Mouse (Mus musculus): ENCODE data around the gene Spns2. TPM values are rescaled to one million over a fixed set of nuclear protein-coding genes. Genes with fewer than 3 reads are reported as not detected.

Spns2 gene
- polyA plus RNA-seq, 2 experiments = 3.8 to 8.6 TPM

GRCm38 (mm10) chr11:72532890-72533289 lies 43.2 kb upstream of the Spns2 start:
- TF ChIP-seq EP300 (IDR thresholded peaks at IDR 0.05; ENCODE audit: low read depth) (no peak), CTCF (IDR thresholded peaks at IDR 0.05; ENCODE audit: low read depth) (no peak)
- no peaks in the 10 kb centered on the region for H3K9me3 ChIP-seq (ENCODE audit: control insufficient read depth, low read length)
- DNase-seq (ENCODE audit: low read depth in 3 of 3, low spot score in 3 of 3) = no peak
- 58% methylated on average over 3 of the region's 3 CpGs for WGBS (ENCODE audit: insufficient replicate concordance)
- no peak for ATAC-seq (ENCODE audit: insufficient read depth)
- H3K27me3 ChIP-seq (ENCODE audit: control insufficient read depth, insufficient read depth, low read length) = no peaks in the 10 kb centered on the region
- no peak overlapping the region for H3K4me3 ChIP-seq (ENCODE audit: insufficient read depth in 1 of 2, low read depth in 2 of 2, low read length in 2 of 2)
- no peak overlapping the region for H3K4me2 ChIP-seq (ENCODE audit: low read depth)
- H3K27ac ChIP-seq = no peak overlapping the region
- H3K9ac ChIP-seq (replicated peaks) = no peak overlapping the region
- H3K36me3 ChIP-seq (replicated peaks; ENCODE audit: control insufficient read depth, insufficient read depth, low read depth) = no peaks in the 10 kb centered on the region
- H3K4me1 ChIP-seq (replicated peaks; ENCODE audit: control insufficient read depth in 2 of 2, insufficient read depth in 2 of 2, low read length in 1 of 2) = peaks cover 2 to 4% of the 10 kb centered on the region in 2 experiments; a peak in 2 of 4 replicates

GRCm38 (mm10) chr11:72531632-72532031 lies 41.9 kb upstream of the Spns2 start:
- Histone ChIP-seq H3K9ac (replicated peaks) (no peak overlapping the region), H3K36me3 (replicated peaks; ENCODE audit: control insufficient read depth, insufficient read depth, low read depth) (no peaks in the 10 kb centered on the region), H3K9me3 (ENCODE audit: control insufficient read depth, low read length) (no peaks in the 10 kb centered on the region), H3K4me2 (ENCODE audit: low read depth) (no peak overlapping the region), H3K27ac (no peak overlapping the region), H3K4me3 (ENCODE audit: insufficient read depth in 1 of 2, low read depth in 2 of 2, low read length in 2 of 2) (no peak overlapping the region), H3K4me1 (replicated peaks; ENCODE audit: control insufficient read depth in 2 of 2, insufficient read depth in 2 of 2, low read length in 1 of 2) (no peaks in the 10 kb centered on the region), H3K27me3 (ENCODE audit: control insufficient read depth, insufficient read depth, low read length) (no peaks in the 10 kb centered on the region)
- TF ChIP-seq EP300 (IDR thresholded peaks at IDR 0.05; ENCODE audit: low read depth) (no peak), CTCF (IDR thresholded peaks at IDR 0.05; ENCODE audit: low read depth) (peak; percentile 37; the same call in 1 of the 2 replicates)
- no peak for DNase-seq (ENCODE audit: low read depth in 3 of 3, low spot score in 3 of 3)
- ATAC-seq (ENCODE audit: insufficient read depth) = no peak
- WGBS (ENCODE audit: insufficient replicate concordance) = 69% methylated on average over 1 of the region's 1 CpGs

- no peaks in the 10 kb centered on the region for H3K4me1 ChIP-seq (replicated peaks; ENCODE audit: control insufficient read depth in 2 of 2, insufficient read depth in 2 of 2, low read length in 1 of 2)
- no peak overlapping the region for H3K27ac ChIP-seq
- H3K9me3 ChIP-seq (ENCODE audit: control insufficient read depth, low read length) = no peaks in the 10 kb centered on the region
- H3K27me3 ChIP-seq (ENCODE audit: control insufficient read depth, insufficient read depth, low read length) = no peaks in the 10 kb centered on the region
- TF ChIP-seq EP300 (IDR thresholded peaks at IDR 0.05; ENCODE audit: low read depth) (no peak), CTCF (IDR thresholded peaks at IDR 0.05; ENCODE audit: low read depth) (no peak)
- H3K9ac ChIP-seq (replicated peaks) = no peak overlapping the region
- ATAC-seq (ENCODE audit: insufficient read depth) (no peak), DNase-seq (ENCODE audit: low read depth in 3 of 3, low spot score in 3 of 3) (no peak)
- no peak overlapping the region for H3K4me2 ChIP-seq (ENCODE audit: low read depth)
- 66% methylated on average over 5 of the region's 5 CpGs for whole genome bisulfite sequencing (ENCODE audit: insufficient replicate concordance)
- H3K36me3 ChIP-seq (replicated peaks; ENCODE audit: control insufficient read depth, insufficient read depth, low read depth) = no peaks in the 10 kb centered on the region
- H3K4me3 ChIP-seq (ENCODE audit: insufficient read depth in 1 of 2, low read depth in 2 of 2, low read length in 2 of 2) = no peak overlapping the region
These were observed 41.4 kb upstream of the Spns2 start for GRCm38 (mm10) chr11:72531144-72531543.

GRCm38 (mm10) chr11:72526190-72526589 lies 36.5 kb upstream of the Spns2 start:
- WGBS (ENCODE audit: insufficient replicate concordance) = 69% methylated on average over 4 of the region's 4 CpGs
- DNase-seq (ENCODE audit: low read depth in 3 of 3, low spot score in 3 of 3) = no peak

GRCm38 (mm10) chr11:72523711-72524110 lies 34.0 kb upstream of the Spns2 start:
- Histone ChIP-seq H3K4me3 (ENCODE audit: insufficient read depth in 1 of 2, low read depth in 2 of 2, low read length in 2 of 2) (no peak overlapping the region), H3K27ac (no peak overlapping the region), H3K9me3 (ENCODE audit: control insufficient read depth, low read length) (no peaks in the 10 kb centered on the region), H3K9ac (replicated peaks) (no peak overlapping the region), H3K27me3 (ENCODE audit: control insufficient read depth, insufficient read depth, low read length) (no peaks in the 10 kb centered on the region), H3K36me3 (replicated peaks; ENCODE audit: control insufficient read depth, insufficient read depth, low read depth) (no peaks in the 10 kb centered on the region), H3K4me2 (ENCODE audit: low read depth) (no peak overlapping the region), H3K4me1 (replicated peaks; ENCODE audit: control insufficient read depth in 2 of 2, insufficient read depth in 2 of 2, low read length in 1 of 2) (no peaks in the 10 kb centered on the region)
- 47% methylated on average over 4 of the region's 4 CpGs for WGBS (ENCODE audit: insufficient replicate concordance)
- DNase-seq (ENCODE audit: low read depth in 3 of 3, low spot score in 3 of 3) (no peak), ATAC-seq (ENCODE audit: insufficient read depth) (no peak)
- TF ChIP-seq EP300 (IDR thresholded peaks at IDR 0.05; ENCODE audit: low read depth) = no peak
- no peak for TF ChIP-seq CTCF (IDR thresholded peaks at IDR 0.05; ENCODE audit: low read depth)

More at GRCm38 (mm10) chr11:72526190-72526589, 36.5 kb upstream of the Spns2 start:
- Histone ChIP-seq H3K4me1 (replicated peaks; ENCODE audit: control insufficient read depth in 2 of 2, insufficient read depth in 2 of 2, low read length in 1 of 2) (no peaks in the 10 kb centered on the region), H3K9ac (replicated peaks) (no peak overlapping the region), H3K4me3 (ENCODE audit: insufficient read depth in 1 of 2, low read depth in 2 of 2, low read length in 2 of 2) (no peak overlapping the region), H3K27ac (no peak overlapping the region), H3K36me3 (replicated peaks; ENCODE audit: control insufficient read depth, insufficient read depth, low read depth) (no peaks in the 10 kb centered on the region), H3K4me2 (ENCODE audit: low read depth) (no peak overlapping the region), H3K27me3 (ENCODE audit: control insufficient read depth, insufficient read depth, low read length) (no peaks in the 10 kb centered on the region), H3K9me3 (ENCODE audit: control insufficient read depth, low read length) (no peaks in the 10 kb centered on the region)
- no peak for ATAC-seq (ENCODE audit: insufficient read depth)
- TF ChIP-seq CTCF (IDR thresholded peaks at IDR 0.05; ENCODE audit: low read depth) = no peak
- no peak for TF ChIP-seq EP300 (IDR thresholded peaks at IDR 0.05; ENCODE audit: low read depth)

Data from liver, embryonic 14.5 days (tissue).